ENCODE assay signal across 21 mouse cellular contexts in the genomic region with DNA sequence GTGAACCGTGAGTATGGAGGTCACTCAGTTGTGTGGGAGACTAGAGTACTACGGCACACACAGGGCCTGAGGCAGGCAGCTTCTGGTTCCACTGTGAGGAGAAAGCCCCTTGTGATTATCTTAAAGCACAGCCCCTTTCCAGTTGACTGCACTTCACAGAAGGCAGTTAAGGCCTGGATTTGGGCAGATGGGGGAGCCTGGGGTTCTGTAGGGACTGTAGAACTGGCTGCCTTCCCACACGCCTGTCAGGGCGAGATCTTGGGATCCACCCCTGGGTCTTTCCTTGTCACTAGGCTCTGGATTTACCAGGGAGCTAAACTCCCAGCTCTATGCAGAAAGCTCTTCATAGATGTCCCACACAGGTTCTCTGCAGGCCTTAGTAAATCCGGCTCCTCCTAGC. TPM values are rescaled to one million over a fixed set of nuclear protein-coding genes. Genes with fewer than 3 reads are reported as not detected.
DNase-seq lines count a peak whose midpoint lies in the region; ATAC-seq and TF ChIP-seq lines count a peak whose summit lies in the region.
"Had no signal": no experiment of that assay in that cellular context is flagged by ENCODE, and none has a peak within 500 bp of the region (broad histone marks: within the 10 kb centered on the region; RNA-seq: fewer than 3 reads in every experiment).

No protein-coding gene starts in this region.

- no peaks in the 10 kb centered on the region for H3K9me3 ChIP-seq in kidney, embryonic 15.5 days (replicated peaks)
- peaks cover 9% of the 10 kb centered on the region for H3K9me3 ChIP-seq in G1E (replicated peaks)
- H3K9me3 ChIP-seq in hindbrain, embryonic 12.5 days (replicated peaks) = no peaks in the 10 kb centered on the region
- H3K9me3 ChIP-seq: embryonic facial prominence, embryonic 15.5 days; limb, embryonic 10.5 days; liver, embryonic 13.5 days; megakaryocyte, embryonic 14.5 days had no signal

- ATAC-seq in kidney, embryonic 15.5 days (replicated peaks; ENCODE audit: low FRiP score) = no peak
- ATAC-seq in G1E (ENCODE audit: extremely low read depth, insufficient number of reproducible peaks, low FRiP score, poor library complexity, severe bottlenecking) = peak; percentile 63
- peak; percentile 61 for ATAC-seq in hindbrain, embryonic 12.5 days (ENCODE audit: low FRiP score)
- ATAC-seq: activated CD4-positive, CD25-positive, alpha-beta regulatory T cell, adult 4 months; CD4-positive, CD25-positive, alpha-beta regulatory T cell, adult 4 months; lung, postnatal 0 days had no signal

- DNase-seq in kidney, adult 11 months = no peak
- peak; percentile 32 for DNase-seq in G1E (ENCODE audit: low spot score)
- peak; percentile 35 for DNase-seq in MN1 (ENCODE audit: low spot score)
- DNase-seq in thymus, adult 18-20 months = no peak
- DNase-seq in thymus, postnatal 14 days = no peak
- no peak for DNase-seq in adrenal gland, adult 18-20 months (ENCODE audit: low spot score in 2 of 2)
- DNase-seq: cerebellum, postnatal 25 days; gastrocnemius, postnatal 14 days; heart, postnatal 10 days; kidney, postnatal 36 days; layer of hippocampus, postnatal 36 days; liver, embryonic 13.5 days; right cerebral cortex, postnatal 25 days had no signal

- H3K4me1 ChIP-seq in kidney, embryonic 15.5 days = peaks cover 33% of the 10 kb centered on the region
- peaks cover 56% of the 10 kb centered on the region for H3K4me1 ChIP-seq in G1E (ENCODE audit: insufficient read depth, low read depth, low read length)
- peaks cover 21% of the 10 kb centered on the region for H3K4me1 ChIP-seq in hindbrain, embryonic 12.5 days

- 50% methylated on average over 5 of the region's 5 CpGs for WGBS in kidney, embryonic 15.5 days
- 54% methylated on average over 5 of the region's 5 CpGs for WGBS in hindbrain, embryonic 12.5 days

- no peak for TF ChIP-seq CTCF in G1E (IDR thresholded peaks at IDR 0.05; ENCODE audit: low read depth, low read length)

- H3K27ac ChIP-seq in kidney, embryonic 15.5 days = 0 out of 2 replicates have a peak overlapping the region, but pooled peaks have one; percentile 9
- no peak overlapping the region for H3K27ac ChIP-seq in hindbrain, embryonic 12.5 days
- H3K27ac ChIP-seq: embryonic facial prominence, embryonic 15.5 days; limb, embryonic 10.5 days; liver, embryonic 13.5 days had no signal

- H3K36me3 ChIP-seq in kidney, embryonic 15.5 days = no peaks in the 10 kb centered on the region
- no peaks in the 10 kb centered on the region for H3K36me3 ChIP-seq in G1E (replicated peaks)
- no peaks in the 10 kb centered on the region for H3K36me3 ChIP-seq in hindbrain, embryonic 12.5 days
- H3K36me3 ChIP-seq: embryonic facial prominence, embryonic 15.5 days; limb, embryonic 10.5 days; liver, embryonic 13.5 days had no signal

- H3K4me3 ChIP-seq in kidney, embryonic 15.5 days (replicated peaks) = no peak overlapping the region
- no peak overlapping the region for H3K4me3 ChIP-seq in G1E (ENCODE audit: low read depth, low read length)
- H3K4me3 ChIP-seq in hindbrain, embryonic 12.5 days = no peak overlapping the region
- H3K4me3 ChIP-seq: embryonic facial prominence, embryonic 15.5 days; limb, embryonic 10.5 days; liver, embryonic 13.5 days; megakaryocyte, embryonic 14.5 days had no signal

- peaks cover 33% of the 10 kb centered on the region for H3K27me3 ChIP-seq in kidney, embryonic 15.5 days
- peaks cover 7% of the 10 kb centered on the region for H3K27me3 ChIP-seq in G1E (ENCODE audit: insufficient read depth, low read length)
- peaks cover 45% of the 10 kb centered on the region for H3K27me3 ChIP-seq in hindbrain, embryonic 12.5 days

- H3K4me2 ChIP-seq in kidney, embryonic 15.5 days = no peak overlapping the region
- no peak overlapping the region for H3K4me2 ChIP-seq in hindbrain, embryonic 12.5 days (replicated peaks)
- H3K4me2 ChIP-seq: embryonic facial prominence, embryonic 15.5 days; liver, embryonic 13.5 days had no signal

- H3K9ac ChIP-seq in kidney, embryonic 15.5 days = no peak overlapping the region
- no peak overlapping the region for H3K9ac ChIP-seq in hindbrain, embryonic 12.5 days
- H3K9ac ChIP-seq: embryonic facial prominence, embryonic 15.5 days; liver, embryonic 13.5 days had no signal

RNA-seq across cellular contexts. Expression of a gene that starts 2.2 kb away (rescaled TPM):
- 14.6 and 15.1 TPM in 2 replicates for polyA plus RNA-seq in kidney, embryonic 15.5 days (2015; fragmentation: Nextera tagmentation; extraction: Ambion mirVana)
- total RNA-seq in G1E (2014; fragmentation: Nextera tagmentation) (not detected in 2 replicates), G1E (2017) (0.05 TPM in 1 of 2 replicates, not detected in the other)
- polyA plus RNA-seq in G1E (2012) = not detected in 2 replicates
- polyA plus RNA-seq in hindbrain, embryonic 12.5 days (2016; fragmentation: Nextera tagmentation; extraction: Ambion mirVana) = 3.6 and 3.7 TPM in 2 replicates
- 1 to 10 TPM; 5.1 to 5.3 TPM for total RNA-seq in adrenal gland, adult 18-20 months (2021)
- total RNA-seq: layer of hippocampus, postnatal 36 days had no signal

RNA-seq across cellular contexts. Expression of a gene that starts 17.1 kb away (rescaled TPM):
- polyA plus RNA-seq in kidney, embryonic 15.5 days (2015; fragmentation: Nextera tagmentation; extraction: Ambion mirVana) = 10.6 and 10.9 TPM in 2 replicates
- total RNA-seq in G1E (2014; fragmentation: Nextera tagmentation) = 13.7 and 15.5 TPM in 2 replicates
- total RNA-seq in G1E (2017) = 2.1 and 3.7 TPM in 2 replicates
- 2.9 and 3.1 TPM in 2 replicates for polyA plus RNA-seq in G1E (2012)
- 10.0 and 11.0 TPM in 2 replicates for polyA plus RNA-seq in hindbrain, embryonic 12.5 days (2016; fragmentation: Nextera tagmentation; extraction: Ambion mirVana)
- total RNA-seq in adrenal gland, adult 18-20 months (2021) = 10 to 100 TPM; 14.8 to 16.5 TPM

RNA-seq across cellular contexts. Expression of a gene that starts 40.0 kb away (rescaled TPM):
- 228 and 230 TPM in 2 replicates for polyA plus RNA-seq in kidney, embryonic 15.5 days (2015; fragmentation: Nextera tagmentation; extraction: Ambion mirVana)
- 138 and 164 TPM in 2 replicates for total RNA-seq in G1E (2014; fragmentation: Nextera tagmentation)
- total RNA-seq in G1E (2017) = 61.3 and 135 TPM in 2 replicates
- polyA plus RNA-seq in G1E (2012) = 4.1 and 5.0 TPM in 2 replicates
- 609 and 686 TPM in 2 replicates for polyA plus RNA-seq in hindbrain, embryonic 12.5 days (2016; fragmentation: Nextera tagmentation; extraction: Ambion mirVana)
- 100 to 1,000 TPM in 1 of 2 experiments, 10 to 100 TPM in 1; 93.2 to 101 TPM for total RNA-seq in adrenal gland, adult 18-20 months (2021)

RNA-seq across cellular contexts. Expression of a gene that starts 41.2 kb away (rescaled TPM):
- polyA plus RNA-seq in kidney, embryonic 15.5 days (2015; fragmentation: Nextera tagmentation; extraction: Ambion mirVana) = 113 and 129 TPM in 2 replicates
- total RNA-seq in G1E (2014; fragmentation: Nextera tagmentation) = 30.6 and 42.3 TPM in 2 replicates
- 40.5 and 46.6 TPM in 2 replicates for total RNA-seq in G1E (2017)
- 14.1 and 15.4 TPM in 2 replicates for polyA plus RNA-seq in G1E (2012)
- 104 and 116 TPM in 2 replicates for polyA plus RNA-seq in hindbrain, embryonic 12.5 days (2016; fragmentation: Nextera tagmentation; extraction: Ambion mirVana)
- 10 to 100 TPM; 65.4 to 95.0 TPM for total RNA-seq in adrenal gland, adult 18-20 months (2021)

Comparison
In these comparisons a context has a peak if more than half of its experiments do, and no peak if none do; other contexts are left out.
1. DNase-seq: peak in G1E (single experiment) and MN1 (single experiment); none in kidney, adult 11 months (single experiment), thymus, adult 18-20 months (0 of 2), thymus, postnatal 14 days (single experiment) and adrenal gland, adult 18-20 months (0 of 2).
2. RNA of a gene that starts 40.0 kb away (polyA plus RNA-seq): 609 to 686 TPM in hindbrain, embryonic 12.5 days and 228 to 230 TPM in kidney, embryonic 15.5 days; 4.1 to 5.0 TPM in G1E; every median in the first group is over 10 times any median in the second.